Mouse (Mus musculus) lung, postnatal 0 days (tissue): ENCODE measurements around the gene Basp1. TPM values are rescaled to one million over a fixed set of nuclear protein-coding genes. Genes with fewer than 3 reads are reported as not detected.

ENCODE experiments used
- ATAC-seq: fragments of 200-750 bp; cut with Nextera tagmentation; 2 replicates; pipeline ENCODE4 v1.8.0; 2017; ENCODE audit warnings: moderate library complexity
- DNase-seq: peaks from one replicate; pipeline ENCODE4 v3.0.0-alpha.2; 2016; ENCODE audit warnings: low spot score
- H3K27ac ChIP-seq: fragments of 300-500 bp; sonication (generic); 2 replicates; pipeline ENCODE4 v1.5.1; 2014; ENCODE audit warnings: antibody characterized with exemption, mild to moderate bottlenecking, low read length, mixed read lengths
- H3K27me3 ChIP-seq: fragments of 300-500 bp; sonication (generic); replicated peaks from 2 replicates; pipeline ENCODE4 v1.6.1; 2014; ENCODE audit warnings: low read length, mixed read lengths; ENCODE audit not compliant: insufficient read depth
- H3K36me3 ChIP-seq: fragments of 300-500 bp; sonication (generic); 2 replicates; pipeline ENCODE4 v1.6.1; 2014; ENCODE audit warnings: low read length, mixed read lengths; ENCODE audit not compliant: insufficient read depth
- H3K4me1 ChIP-seq: fragments of 300-500 bp; sonication (generic); 2 replicates; pipeline ENCODE4 v1.6.1; 2014; ENCODE audit warnings: antibody characterized with exemption, low read depth, low read length, mixed read lengths; ENCODE audit not compliant: insufficient read depth
- H3K4me2 ChIP-seq: fragments of 300-500 bp; sonication (generic); replicated peaks from 2 replicates; pipeline ENCODE4 v1.6.1; 2014; ENCODE audit warnings: low read depth, mild to moderate bottlenecking, low read length, moderate library complexity, mixed read lengths
- H3K4me3 ChIP-seq: fragments of 300-500 bp; sonication (generic); 2 replicates; pipeline ENCODE4 v1.5.1; 2014; ENCODE audit warnings: low read depth, low read length
- H3K9ac ChIP-seq: fragments of 300-500 bp; sonication (generic); replicated peaks from 2 replicates; pipeline ENCODE4 v1.6.1; 2014; ENCODE audit warnings: low read depth, mild to moderate bottlenecking
- H3K9me3 ChIP-seq: fragments of 300-500 bp; sonication (generic); 2 replicates; pipeline ENCODE4 v1.6.1; 2016; ENCODE audit warnings: low read length, mixed read lengths
- CTCF ChIP-seq: IDR thresholded peaks from 2 replicates; pipeline ENCODE4 v1.5.1; 2016; ENCODE audit warnings: antibody characterized with exemption, mild to moderate bottlenecking
- EP300 ChIP-seq: IDR thresholded peaks from 2 replicates; pipeline ENCODE4 v1.6.1; 2016; ENCODE audit warnings: antibody characterized with exemption, mild to moderate bottlenecking, control low read depth
- WGBS: fragments of 180-500 bp; shearing (Covaris S2); extraction: QIAGEN DNeasy Blood & Tissue Kit; methylation state at CpG from one replicate; pipeline ENCODE4 v1.1.7; 2014; 5-methylcytosine and 5-hydroxymethylcytosine counted together
- polyA plus RNA-seq: library from polyadenylated mRNA; unstranded; fragments of >200 nt; fragmentation: Nextera tagmentation; extraction: Ambion mirVana; gene quantifications from 2 replicates; pipeline ENCODE4 v1.2.1, GENCODE M21; 2015

The Basp1 gene
- polyA plus RNA-seq, 1 experiment from 2014 or later = 7.1 TPM

- ATAC-seq = no peak
- WGBS = 68% methylated on average over 3 of the region's 3 CpGs
- no peak overlapping the region for H3K4me3 ChIP-seq
- H3K4me2 ChIP-seq = no peak overlapping the region
- no peaks in the 10 kb centered on the region for H3K4me1 ChIP-seq
- no peaks in the 10 kb centered on the region for H3K9me3 ChIP-seq
- no peaks in the 10 kb centered on the region for H3K27me3 ChIP-seq
- no peak for DNase-seq
- no peak overlapping the region for H3K27ac ChIP-seq
- no peaks in the 10 kb centered on the region for H3K36me3 ChIP-seq
- TF ChIP-seq CTCF = no peak
- TF ChIP-seq EP300 = no peak
- no peak overlapping the region for H3K9ac ChIP-seq
Measured at GRCm38 (mm10) chr15:25402001-25402400, 11.6 kb downstream of the Basp1 start.

- DNase-seq (no peak), ATAC-seq (no peak)
- H3K27ac ChIP-seq = no peak overlapping the region
- H3K36me3 ChIP-seq = no peaks in the 10 kb centered on the region
- TF ChIP-seq EP300 (no peak), CTCF (no peak)
- H3K4me3 ChIP-seq = no peak overlapping the region
- H3K4me1 ChIP-seq = no peaks in the 10 kb centered on the region
- WGBS = 90% methylated on average over 8 of the region's 8 CpGs
- no peak overlapping the region for H3K9ac ChIP-seq
- H3K27me3 ChIP-seq = no peaks in the 10 kb centered on the region
- no peaks in the 10 kb centered on the region for H3K9me3 ChIP-seq
- H3K4me2 ChIP-seq = no peak overlapping the region
Measured at GRCm38 (mm10) chr15:25400276-25400675, 13.3 kb downstream of the Basp1 start.

GRCm38 (mm10) chr15:25395912-25396590 is 17.5 kb downstream of the Basp1 start:
- no peak overlapping the region for H3K4me3 ChIP-seq
- no peak overlapping the region for H3K27ac ChIP-seq
- WGBS = 74% methylated on average over 9 of the region's 9 CpGs
- H3K27me3 ChIP-seq = no peaks in the 10 kb centered on the region
- H3K9me3 ChIP-seq = no peaks in the 10 kb centered on the region
- H3K9ac ChIP-seq = no peak overlapping the region
- no peak for TF ChIP-seq CTCF
- no peak for TF ChIP-seq EP300
- DNase-seq = no peak
- no peaks in the 10 kb centered on the region for H3K36me3 ChIP-seq
- H3K4me2 ChIP-seq = no peak overlapping the region
- ATAC-seq = peak; percentile 25
- H3K4me1 ChIP-seq = no peaks in the 10 kb centered on the region

- TF ChIP-seq CTCF = no peak
- no peak for TF ChIP-seq EP300
- H3K9ac ChIP-seq = no peak overlapping the region
- H3K27ac ChIP-seq = no peak overlapping the region
- H3K27me3 ChIP-seq = no peaks in the 10 kb centered on the region
- DNase-seq = no peak
- no peaks in the 10 kb centered on the region for H3K36me3 ChIP-seq
- no peak for ATAC-seq
- H3K4me1 ChIP-seq = no peaks in the 10 kb centered on the region
- H3K9me3 ChIP-seq = no peaks in the 10 kb centered on the region
- no peak overlapping the region for H3K4me3 ChIP-seq
- no peak overlapping the region for H3K4me2 ChIP-seq
- WGBS = 67% methylated on average over 4 of the region's 4 CpGs
Measured at GRCm38 (mm10) chr15:25392525-25393099, 21.0 kb downstream of the Basp1 start.

GRCm38 (mm10) chr15:25391210-25391609 is 22.4 kb downstream of the Basp1 start:
- Histone ChIP-seq H3K27ac (no peak overlapping the region), H3K4me3 (no peak overlapping the region), H3K9ac (no peak overlapping the region), H3K4me1 (no peaks in the 10 kb centered on the region), H3K27me3 (no peaks in the 10 kb centered on the region), H3K36me3 (no peaks in the 10 kb centered on the region), H3K4me2 (no peak overlapping the region), H3K9me3 (no peaks in the 10 kb centered on the region)
- DNase-seq (no peak), ATAC-seq (no peak)
- TF ChIP-seq CTCF = no peak
- TF ChIP-seq EP300 = no peak
- 58% methylated on average over 5 of the region's 5 CpGs for whole genome bisulfite sequencing

- no peak overlapping the region for H3K4me2 ChIP-seq
- TF ChIP-seq EP300 = no peak
- no peak for TF ChIP-seq CTCF
- WGBS = 65% methylated on average over 6 of the region's 6 CpGs
Measured at GRCm38 (mm10) chr15:25387572-25387971, 26.0 kb downstream of the Basp1 start.

More at GRCm38 (mm10) chr15:25387572-25387971, 26.0 kb downstream of the Basp1 start:
- no peaks in the 10 kb centered on the region for H3K4me1 ChIP-seq
- DNase-seq (no peak), ATAC-seq (no peak)
- no peak overlapping the region for H3K9ac ChIP-seq
- no peak overlapping the region for H3K4me3 ChIP-seq
- H3K36me3 ChIP-seq = no peaks in the 10 kb centered on the region
- H3K27ac ChIP-seq = no peak overlapping the region
- H3K9me3 ChIP-seq = no peaks in the 10 kb centered on the region
- no peaks in the 10 kb centered on the region for H3K27me3 ChIP-seq
